Mouse (Mus musculus) hindlimb bud, embryonic 11.5 days (tissue): ENCODE data around the gene Slc30a10.
A peak's percentile ranks its signal among the peaks of the same experiment; 100 is the strongest.

Experiments used
- DNase-seq: peaks from one replicate; pipeline ENCODE4 v3.0.0-alpha.2; 2012; ENCODE audit warnings: low read depth, low spot score; ENCODE audit errors: extremely low spot score

Slc30a10 gene

GRCm38 (mm10) chr1:185460096-185460495 is 5.4 kb downstream of the Slc30a10 start:
- DNase-seq = no peak

GRCm38 (mm10) chr1:185462889-185463288 is 8.2 kb downstream of the Slc30a10 start:
- DNase-seq = no peak

DNA sequence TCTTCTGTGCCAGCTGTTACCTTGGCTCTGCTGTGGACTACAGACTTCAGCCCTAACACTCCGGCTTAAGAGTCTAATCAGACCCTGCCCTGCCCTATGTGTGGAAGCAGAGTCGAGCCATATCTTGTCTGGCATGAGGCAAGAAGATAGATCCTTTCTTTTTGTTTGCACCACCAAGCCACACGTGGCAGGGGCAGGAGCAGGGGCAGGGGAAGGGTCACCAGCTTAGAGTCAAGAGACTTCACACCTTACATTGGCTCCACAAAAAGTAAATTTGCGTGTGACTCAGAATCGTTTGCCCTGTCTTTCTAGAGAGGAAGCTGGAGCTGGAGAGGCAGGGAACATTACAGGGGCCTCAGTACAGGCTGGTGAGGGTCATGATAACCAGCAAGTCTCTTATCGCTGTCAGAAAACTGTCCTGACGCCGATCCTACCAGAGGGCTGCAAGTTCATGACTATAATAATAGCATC is 14.9 kb downstream of the Slc30a10 start:
- no peak for DNase-seq

DNA sequence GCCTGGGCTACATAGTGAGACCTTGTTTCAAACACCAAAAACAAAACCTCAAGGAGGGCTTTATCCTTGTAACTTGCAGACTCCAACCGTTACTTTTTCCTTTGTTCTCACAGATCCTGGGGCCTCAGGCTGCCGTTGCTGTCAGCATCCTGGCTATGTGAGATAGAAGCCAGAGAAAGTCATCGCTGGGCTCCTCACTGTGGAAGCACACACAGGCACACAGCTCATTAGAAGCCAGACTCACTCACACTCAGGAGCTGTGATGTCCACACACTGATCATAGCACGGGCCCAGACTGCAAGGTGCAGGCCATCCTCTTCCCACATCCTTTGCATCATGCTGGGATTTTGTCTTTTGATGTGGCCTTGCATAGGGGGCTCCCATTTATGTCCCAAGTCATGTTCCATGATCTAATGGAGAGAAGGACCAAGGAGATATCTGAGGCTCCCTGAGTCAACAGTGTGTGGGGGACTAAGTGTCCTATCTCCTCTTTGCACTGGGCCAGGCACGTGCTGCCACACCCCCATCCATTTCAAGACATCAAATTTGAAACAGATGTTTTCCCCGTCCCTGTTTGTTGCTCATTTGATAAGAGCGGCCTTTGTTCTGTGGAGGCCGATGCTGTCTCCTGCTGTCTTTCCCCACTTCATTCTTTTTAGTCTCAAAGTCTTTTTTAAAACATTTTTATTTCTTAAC is 17.5 kb downstream of the Slc30a10 start:
- no peak for DNase-seq

GRCm38 (mm10) chr1:185472730-185473129 is 18.1 kb downstream of the Slc30a10 start:
- DNase-seq = no peak

GRCm38 (mm10) chr1:185473437-185473836 is 18.8 kb downstream of the Slc30a10 start:
- no peak for DNase-seq

GRCm38 (mm10) chr1:185479861-185480260 is 25.2 kb downstream of the Slc30a10 start:
- DNase-seq = no peak

DNA sequence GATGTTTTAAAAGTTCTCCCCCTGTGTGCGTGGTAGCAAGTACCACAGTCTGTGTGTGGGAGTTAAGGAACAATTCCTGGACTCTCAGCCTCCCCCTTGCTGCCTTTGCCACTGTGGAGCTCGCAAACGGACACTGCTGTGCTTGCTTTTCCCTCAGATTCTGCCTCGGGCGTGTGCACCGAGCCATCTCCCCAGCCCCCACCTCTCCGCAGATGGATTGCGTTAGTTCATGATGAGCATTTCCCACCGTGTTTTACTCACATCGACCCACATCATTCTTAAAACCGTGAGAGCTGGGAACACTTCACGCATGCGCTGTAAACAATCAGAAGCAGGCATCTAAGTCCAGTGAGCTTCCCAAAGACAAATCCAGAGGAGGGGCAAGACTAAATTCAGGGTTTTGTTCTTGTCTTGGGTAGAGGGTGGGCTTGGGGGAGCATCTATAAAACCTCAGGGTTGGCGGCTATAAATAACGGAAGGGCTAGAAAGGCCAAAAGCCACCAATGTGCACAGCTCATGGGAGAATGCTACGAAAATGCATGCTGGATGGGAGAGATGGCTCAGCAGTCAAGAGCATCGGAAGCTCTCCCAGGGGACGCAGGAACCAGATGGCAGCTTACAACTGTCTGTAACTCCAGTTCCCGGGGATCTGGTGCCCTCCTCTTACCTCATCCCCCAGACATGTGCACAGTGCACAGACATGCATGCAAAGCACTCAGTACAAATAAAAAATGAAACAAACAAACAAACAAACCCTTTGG is 27.5 kb downstream of the Slc30a10 start:
- no peak for DNase-seq

DNA sequence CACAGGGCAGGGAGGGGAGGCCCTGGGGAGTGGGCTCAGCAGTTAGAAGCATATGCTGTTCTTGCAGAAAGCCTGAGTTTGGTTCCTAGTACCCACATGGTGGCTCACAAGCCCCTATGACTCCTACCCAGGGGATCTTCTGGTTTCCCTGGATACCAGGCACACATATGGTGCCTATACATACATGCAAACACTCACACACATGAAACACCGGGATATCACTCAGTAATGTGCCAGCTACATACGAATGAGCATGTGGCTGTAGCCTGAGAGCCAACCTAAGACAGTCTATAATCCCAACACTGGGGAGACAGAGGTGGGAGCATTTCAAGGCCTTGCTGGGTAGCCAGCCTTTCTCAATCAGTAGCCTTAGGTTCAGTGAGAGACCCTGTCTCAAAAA is 28.1 kb downstream of the Slc30a10 start:
- DNase-seq = no peak

DNA sequence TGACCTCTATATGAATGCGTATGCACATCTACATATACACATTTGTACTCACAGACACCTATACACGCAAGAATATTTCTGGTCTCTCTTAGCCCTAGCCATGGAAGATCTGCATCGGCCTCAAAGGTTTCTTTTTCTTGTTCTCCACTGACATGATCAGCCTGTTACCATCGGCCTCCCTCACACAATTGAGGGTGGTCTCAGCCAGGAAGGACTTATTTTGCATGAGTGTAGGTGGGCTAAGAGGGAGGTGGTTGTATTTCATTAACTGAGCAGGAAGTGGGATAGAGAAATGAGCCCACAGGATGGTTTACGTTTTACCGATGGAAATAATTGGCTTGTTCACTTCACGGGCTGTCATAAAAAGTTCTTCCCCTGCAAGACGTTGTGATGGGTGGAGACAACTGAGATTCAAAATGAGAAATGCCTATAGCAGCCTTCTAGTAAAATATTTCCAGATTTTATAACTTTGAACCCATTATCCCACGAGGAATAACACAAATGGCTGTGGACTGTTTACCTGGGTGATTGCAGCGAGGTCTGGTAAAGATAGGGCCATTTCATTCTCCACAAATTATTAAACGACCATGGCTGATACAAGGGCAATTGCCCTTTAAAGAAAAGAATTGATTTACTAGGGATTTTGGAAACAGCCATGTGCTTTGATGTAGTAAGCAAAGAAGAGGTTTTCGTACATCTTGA is 28.9 kb downstream of the Slc30a10 start:
- DNase-seq = no peak

DNA sequence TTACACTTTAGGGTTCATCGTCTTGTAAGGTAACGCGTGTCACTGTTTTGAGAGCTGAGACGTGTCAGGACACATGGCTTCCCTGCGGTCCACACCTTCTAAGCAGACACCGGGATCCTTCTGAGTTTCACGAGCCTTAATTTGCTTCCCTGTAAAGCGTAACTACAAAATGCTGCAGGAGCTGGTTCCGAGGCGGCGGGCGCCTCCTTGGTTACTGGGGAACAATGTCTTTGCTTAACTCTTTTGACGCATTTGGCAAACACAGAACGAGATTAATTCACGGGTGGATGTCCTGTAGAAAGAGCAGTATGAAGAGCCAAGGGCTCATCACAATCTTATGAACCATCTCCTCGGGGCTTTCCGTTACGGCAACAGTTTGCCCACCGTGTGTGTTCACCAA is 29.6 kb downstream of the Slc30a10 start:
- no peak for DNase-seq

GRCm38 (mm10) chr1:185489893-185490292 is 35.2 kb downstream of the Slc30a10 start:
- no peak for DNase-seq

DNA sequence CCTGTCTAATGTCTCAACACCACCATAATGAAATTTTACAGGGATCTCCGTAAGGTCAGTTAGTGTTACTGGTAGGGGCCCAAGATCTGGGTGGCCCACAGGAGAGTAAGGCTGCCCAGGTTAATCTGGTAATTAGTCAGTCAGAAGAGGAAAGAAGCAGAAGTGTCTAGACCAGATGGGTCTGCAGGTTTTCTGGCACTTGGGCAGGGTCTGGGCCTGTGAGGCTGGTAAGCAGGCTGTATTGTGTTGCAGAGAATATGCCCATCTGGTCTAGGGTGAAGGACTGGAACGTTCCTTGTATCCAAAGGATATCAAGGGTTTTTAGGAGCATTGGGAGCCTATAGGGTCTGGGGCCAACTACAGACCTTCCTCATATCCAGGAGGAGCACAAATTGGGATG is 36.0 kb downstream of the Slc30a10 start:
- no peak for DNase-seq

GRCm38 (mm10) chr1:185493439-185494034 is 38.9 kb downstream of the Slc30a10 start:
- DNase-seq = no peak

- DNase-seq = no peak
Measured at GRCm38 (mm10) chr1:185496791-185497460, 42.3 kb downstream of the Slc30a10 start.

GRCm38 (mm10) chr1:185500602-185501001 is 46.0 kb downstream of the Slc30a10 start:
- DNase-seq = no peak

- DNase-seq = peak; percentile 49
Measured at GRCm38 (mm10) chr1:185501801-185502340, 47.2 kb downstream of the Slc30a10 start.

DNA sequence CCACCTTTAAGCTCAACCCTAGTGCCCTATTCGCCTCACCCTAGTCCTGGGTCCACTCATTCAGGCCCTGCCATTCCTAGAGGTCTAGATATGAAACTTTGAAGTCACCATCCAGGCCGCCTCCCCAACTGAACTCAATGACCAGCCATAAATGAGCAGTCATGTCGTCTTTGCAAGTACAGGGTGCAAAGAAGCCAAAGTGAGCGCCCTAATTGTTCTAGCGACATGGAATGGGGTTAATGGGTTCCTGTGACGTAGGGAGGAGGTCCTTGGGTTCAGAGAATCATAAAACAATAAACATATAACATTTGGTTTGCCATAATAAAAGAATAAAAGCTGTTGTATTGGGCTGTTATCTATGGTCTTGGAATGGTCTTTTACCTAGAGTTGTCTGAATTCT is 47.9 kb downstream of the Slc30a10 start:
- DNase-seq = no peak

- DNase-seq = no peak
Measured at GRCm38 (mm10) chr1:185509042-185509441, 54.4 kb downstream of the Slc30a10 start.

DNA sequence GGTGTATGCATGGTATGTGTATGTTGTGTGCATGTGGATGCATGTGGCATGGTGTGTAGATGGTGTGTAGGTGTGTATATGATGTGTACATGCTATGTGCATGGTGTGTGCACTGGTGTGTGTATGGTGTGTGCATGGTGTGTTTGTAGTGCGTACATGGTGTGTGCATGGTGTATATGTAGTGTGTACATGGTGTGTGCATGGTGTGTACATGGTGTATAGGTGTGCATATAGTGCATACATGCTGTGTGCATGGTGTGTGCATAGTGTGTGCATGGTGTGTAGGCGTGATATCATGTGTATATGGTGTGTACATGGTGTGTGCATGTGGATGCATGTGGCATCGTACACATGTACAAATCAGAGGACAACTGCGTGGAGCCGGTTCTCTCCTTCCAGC is 56.7 kb downstream of the Slc30a10 start:
- DNase-seq = no peak
